Mouse (Mus musculus) testis, adult 2 months (tissue): ENCODE results near the gene Il22ra1.

Experiments
- CTCF ChIP-seq: fragments of 200-500 bp; IDR thresholded peaks from 2 replicates; pipeline ENCODE4 v1.5.1; 2012; ENCODE audit warnings: low read depth, mild to moderate bottlenecking, inconsistent platforms, low read length, moderate library complexity; ENCODE audit not compliant: control insufficient read depth, insufficient read depth, insufficient replicate concordance
- POLR2A ChIP-seq: fragments of 200-500 bp; IDR thresholded peaks from 2 replicates; pipeline ENCODE4 v1.6.1; 2012; ENCODE audit warnings: low read depth, mild to moderate bottlenecking, inconsistent platforms, low read length, moderate library complexity; ENCODE audit not compliant: control insufficient read depth

DNA sequence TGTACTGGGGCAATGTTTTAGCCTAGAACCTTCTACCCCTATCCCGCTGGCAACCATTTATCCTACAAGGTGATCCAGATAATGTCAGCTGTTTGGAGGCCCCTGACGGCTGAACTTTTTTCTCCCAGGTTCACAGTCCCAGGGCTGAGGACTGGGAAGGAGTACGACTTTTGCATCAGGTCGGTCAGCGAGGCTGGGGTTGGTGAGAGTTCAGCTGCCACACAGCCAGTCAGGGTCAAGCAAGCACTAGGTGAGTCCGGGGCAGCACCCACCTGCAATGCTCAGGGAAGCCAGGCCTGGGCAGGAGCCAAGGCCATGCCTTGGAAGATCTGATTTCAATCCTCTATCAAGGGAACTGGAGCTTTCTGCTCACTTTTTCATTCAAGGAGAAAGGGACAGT, 59.3 kb downstream of the Il22ra1 start:
- no peak for TF ChIP-seq POLR2A
- no peak for TF ChIP-seq CTCF
